Mouse (Mus musculus): Measurements from ENCODE around the gene Psmb5. TPM values are rescaled to one million over a fixed set of nuclear protein-coding genes. Genes with fewer than 3 reads are reported as not detected.

Gene Psmb5
- total and polyA plus RNA-seq, 3 experiments, result 299 to 416 (median 411) TPM

- no peaks in the 10 kb centered on the region for H3K79me2 ChIP-seq (replicated peaks; ENCODE audit: control insufficient read depth, extremely low read depth, insufficient read depth, poor library complexity, severe bottlenecking)
- H3K9ac ChIP-seq (ENCODE audit: insufficient read depth, low read depth), result no peak overlapping the region
- dilution Hi-C loops (cut with MboI; ENCODE audit: extremely low pct_ligation_motif_present, extremely low pct_unique_long_range_greater_than_20kb, low sequenced_read_pairs), result no loop called here
- no peaks in the 10 kb centered on the region for H3K27me3 ChIP-seq (replicated peaks)
- DNase-seq (ENCODE audit: extremely low read depth), result no peak
- no peak overlapping the region for H3K4me2 ChIP-seq (ENCODE audit: insufficient read depth, low read depth, poor library complexity, severe bottlenecking)
- no peak overlapping the region for H3K27ac ChIP-seq (ENCODE audit: insufficient read depth, low read depth)
- no peak overlapping the region for H3K4me3 ChIP-seq (replicated peaks in 1 of 3; ENCODE audit: low read depth in 2 of 3, low read length in 2 of 3, poor library complexity in 1 of 3)
- in situ Hi-C loops (cut with MboI; ENCODE audit: low pct_ligation_motif_present, low pct_unique_long_range_greater_than_20kb, low sequenced_read_pairs), result loop anchor here (10.0 to 25.0 kb wide), 2 partner anchors 57 to 570 kb away; partner anchors contain the start of gene Ajuba
- H3K4me1 ChIP-seq (ENCODE audit: control insufficient read depth in 1 of 2, insufficient read depth in 2 of 2), result no peaks in the 10 kb centered on the region
- H3K9me3 ChIP-seq (replicated peaks; ENCODE audit: low read length), result no peaks in the 10 kb centered on the region
- TF ChIP-seq ZNF384 (IDR thresholded peaks at IDR 0.05; ENCODE audit: low read depth, low read length), result no peak
- TF ChIP-seq SIN3A (IDR thresholded peaks at IDR 0.05; ENCODE audit: low read length), result no peak
- no peak for TF ChIP-seq ELF1 (IDR thresholded peaks at IDR 0.05; ENCODE audit: low read depth, low read length)
- no peak for TF ChIP-seq NRF1 (IDR thresholded peaks at IDR 0.05; ENCODE audit: low read depth, low read length)
- no peak for TF ChIP-seq POLR2A (IDR thresholded peaks at IDR 0.05; ENCODE audit: low read depth, low read length)
- TF ChIP-seq TBP (conservative IDR thresholded peaks at IDR 0.05; ENCODE audit: low read depth, low read length), result no peak
- TF ChIP-seq CTCF (conservative IDR thresholded peaks at IDR 0.05 in 1 of 2, IDR thresholded peaks at IDR 0.05 in 1 of 2; ENCODE audit: low read depth in 2 of 2, low read length in 2 of 2), result no peak
- TF ChIP-seq POLR2AphosphoS2 (IDR thresholded peaks at IDR 0.05; ENCODE audit: low read depth, low read length), result no peak
- peaks cover 55 to 88% of the 10 kb centered on the region in 2 experiments for H3K36me3 ChIP-seq (replicated peaks in 1 of 2; ENCODE audit: control insufficient read depth in 1 of 2, insufficient read depth in 1 of 2, low read length in 1 of 2)
Measured at GRCm38 (mm10) chr14:54632252-54632651, 14.4 kb upstream of the Psmb5 start.

- no peak overlapping the region for H3K9ac ChIP-seq (ENCODE audit: insufficient read depth, low read depth)
- no peak overlapping the region for H3K27ac ChIP-seq (ENCODE audit: insufficient read depth, low read depth)
- no peaks in the 10 kb centered on the region for H3K9me3 ChIP-seq (replicated peaks; ENCODE audit: low read length)
- no peak overlapping the region for H3K4me3 ChIP-seq (replicated peaks in 1 of 3; ENCODE audit: low read depth in 2 of 3, low read length in 2 of 3, poor library complexity in 1 of 3)
- in situ Hi-C loops (cut with MboI; ENCODE audit: low pct_ligation_motif_present, low pct_unique_long_range_greater_than_20kb, low sequenced_read_pairs) (loop anchor here (10.0 to 25.0 kb wide), 2 partner anchors 56 to 569 kb away; partner anchors contain the start of gene Ajuba), dilution Hi-C loops (cut with MboI; ENCODE audit: extremely low pct_ligation_motif_present, extremely low pct_unique_long_range_greater_than_20kb, low sequenced_read_pairs) (no loop called here)
- no peaks in the 10 kb centered on the region for H3K4me1 ChIP-seq (ENCODE audit: control insufficient read depth in 1 of 2, insufficient read depth in 2 of 2)
- H3K79me2 ChIP-seq (replicated peaks; ENCODE audit: control insufficient read depth, extremely low read depth, insufficient read depth, poor library complexity, severe bottlenecking), result no peaks in the 10 kb centered on the region
- H3K36me3 ChIP-seq (replicated peaks in 1 of 2; ENCODE audit: control insufficient read depth in 1 of 2, insufficient read depth in 1 of 2, low read length in 1 of 2), result peaks cover 46 to 77% of the 10 kb centered on the region in 2 experiments
- H3K4me2 ChIP-seq (ENCODE audit: insufficient read depth, low read depth, poor library complexity, severe bottlenecking), result no peak overlapping the region
- DNase-seq (ENCODE audit: extremely low read depth), result no peak
- TF ChIP-seq JUN (IDR thresholded peaks at IDR 0.05; ENCODE audit: insufficient read depth, low read depth, low read length) (no peak), SMC3 (IDR thresholded peaks at IDR 0.05; ENCODE audit: low read depth, low read length) (no peak), EP300 (IDR thresholded peaks at IDR 0.05; ENCODE audit: low read length) (no peak), GABPA (IDR thresholded peaks at IDR 0.05; ENCODE audit: insufficient replicate concordance, low read depth, low read length) (no peak), CHD2 (IDR thresholded peaks at IDR 0.05; ENCODE audit: low read length) (no peak), TBP (conservative IDR thresholded peaks at IDR 0.05; ENCODE audit: low read depth, low read length) (no peak), NRF1 (IDR thresholded peaks at IDR 0.05; ENCODE audit: low read depth, low read length) (no peak), JUND (conservative IDR thresholded peaks at IDR 0.05; ENCODE audit: low read depth, low read length) (no peak), IRF4 (IDR thresholded peaks at IDR 0.05; ENCODE audit: low read depth, low read length) (no peak), UBTF (IDR thresholded peaks at IDR 0.05; ENCODE audit: low read depth, low read length) (no peak)
- no peaks in the 10 kb centered on the region for H3K27me3 ChIP-seq (replicated peaks)
Measured at GRCm38 (mm10) chr14:54631240-54631599, 13.4 kb upstream of the Psmb5 start.
